Mouse (Mus musculus) T-helper 2 cell (primary cell): ENCODE results near the gene Efna3.

Source experiments
- in situ Hi-C: fragments of 300-600 bp; cut with MboI, MseI; formaldehyde crosslinking; loops from one replicate; pipeline ENCODE4 v1.15.1; 2025; ENCODE audit warnings: high pct_unique_total_duplicates

Gene Efna3

DNA sequence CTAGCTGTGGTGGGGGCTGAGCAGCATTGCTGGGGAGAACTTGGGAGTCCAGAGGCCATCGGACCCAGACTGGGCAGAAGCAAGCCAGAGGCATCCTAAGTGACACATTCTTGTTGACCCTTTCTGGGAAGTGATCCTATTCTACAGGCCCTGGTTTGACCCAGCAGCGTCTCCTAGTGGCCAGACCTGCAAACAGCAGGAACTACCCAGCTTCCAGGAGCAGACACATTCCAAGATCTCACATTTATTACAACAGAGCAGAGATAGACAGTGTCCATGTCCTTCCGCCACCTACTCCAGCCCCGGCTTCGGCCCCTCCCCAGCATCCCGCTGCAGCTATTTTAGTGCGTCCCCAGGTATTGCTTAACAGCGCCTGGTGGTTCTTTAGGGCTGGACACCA, 16.7 kb upstream of the Efna3 start:
- in situ Hi-C loops: no loop called here

DNA sequence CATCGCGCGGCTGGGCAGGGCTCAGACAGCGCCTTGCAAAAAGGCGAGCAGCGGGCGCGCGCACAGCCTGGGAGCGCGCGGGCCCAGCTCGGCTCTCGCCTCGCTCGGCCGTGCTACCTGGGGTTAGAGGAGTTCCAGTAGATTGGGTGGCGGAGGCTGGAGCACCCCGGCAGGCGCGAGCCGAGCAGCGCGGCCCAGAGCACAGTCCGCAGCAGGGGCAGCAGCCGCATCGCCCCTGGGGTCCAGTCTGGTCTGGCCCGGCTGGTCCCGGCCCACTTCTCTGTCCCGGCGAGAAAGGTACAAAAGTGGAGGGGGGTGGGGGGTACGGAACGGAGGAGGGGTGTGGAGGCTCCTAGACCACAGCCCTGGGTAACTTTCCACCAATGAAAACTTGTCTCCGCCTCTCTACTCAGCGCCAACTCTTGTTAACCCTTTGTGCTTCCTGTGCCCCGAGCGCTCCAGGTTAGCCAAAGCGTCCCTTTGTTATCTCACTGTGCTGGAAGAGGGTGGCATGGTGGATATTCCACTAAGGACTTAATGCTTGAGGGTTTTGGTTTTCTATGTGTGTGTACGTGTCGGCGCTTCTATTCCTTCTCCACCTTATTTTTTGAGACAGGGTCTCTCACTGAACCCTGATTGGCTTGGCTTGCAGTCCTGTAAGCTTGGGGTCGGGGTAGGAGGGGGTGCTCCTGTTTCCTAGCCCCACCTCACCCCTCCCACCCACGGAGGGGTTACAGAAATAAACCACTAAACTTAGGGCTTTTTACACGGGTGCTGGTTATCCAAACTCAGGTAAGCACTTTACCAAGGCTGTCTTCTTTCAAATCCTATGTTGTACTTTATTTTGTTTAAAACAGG, 15.2 kb upstream of the Efna3 start, which contains the start of gene Efna4:
TSS of gene Efna4 (minus strand) at position 308 of the 858 bp plus-strand sequence.
- in situ Hi-C loops: no loop called here

DNA sequence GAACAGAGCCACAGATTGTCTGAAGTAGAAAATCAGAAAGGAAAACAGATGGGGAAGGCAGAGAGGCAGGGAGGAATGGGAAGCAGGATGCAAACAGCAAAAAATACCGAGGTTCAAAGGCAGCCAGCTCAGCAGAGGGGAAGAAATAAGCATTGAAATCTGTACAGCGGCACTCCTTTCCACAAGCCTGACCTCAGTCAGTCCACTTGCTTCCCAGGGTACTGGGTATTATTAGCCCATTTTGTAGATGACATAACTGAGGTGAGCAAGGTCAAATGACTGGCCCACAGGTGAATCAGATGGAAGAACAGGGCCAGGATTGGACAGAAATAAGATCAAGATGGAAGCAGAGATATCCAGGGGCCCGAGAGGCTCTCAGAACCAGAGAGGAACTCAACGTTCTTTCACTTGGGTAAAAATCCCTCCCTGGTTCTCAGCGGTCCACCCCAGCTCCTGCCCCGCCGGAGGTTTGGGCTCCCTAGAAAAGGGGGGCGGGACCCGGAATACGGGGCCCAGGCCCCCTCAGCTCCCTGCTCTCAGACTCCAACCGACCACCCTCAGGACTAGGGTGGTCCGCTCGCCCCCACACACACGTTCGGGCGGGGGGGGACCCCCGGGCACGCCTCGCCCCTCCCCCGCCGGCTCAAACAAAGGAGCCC, 14.4 kb upstream of the Efna3 start:
- in situ Hi-C loops: no loop called here

DNA sequence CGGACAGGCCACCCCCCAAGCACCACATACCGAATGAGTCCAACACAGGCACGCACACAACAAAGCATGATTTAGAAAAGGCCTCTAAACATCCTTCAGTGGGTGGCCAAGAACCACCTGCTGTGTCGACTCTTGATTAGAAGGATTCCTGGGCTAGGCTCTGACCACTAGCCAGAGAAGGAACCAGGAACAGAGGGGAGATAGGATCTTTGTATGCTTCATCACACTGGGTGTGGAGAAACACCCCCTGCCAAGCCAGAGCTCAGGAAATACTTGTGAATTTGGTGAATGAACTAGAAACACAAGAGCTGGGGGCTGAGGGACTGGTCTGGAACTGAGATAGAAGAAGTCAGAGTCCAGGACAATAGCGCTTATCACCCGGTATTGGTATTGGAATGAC, 13.8 kb upstream of the Efna3 start:
- in situ Hi-C loops: no loop called here

DNA sequence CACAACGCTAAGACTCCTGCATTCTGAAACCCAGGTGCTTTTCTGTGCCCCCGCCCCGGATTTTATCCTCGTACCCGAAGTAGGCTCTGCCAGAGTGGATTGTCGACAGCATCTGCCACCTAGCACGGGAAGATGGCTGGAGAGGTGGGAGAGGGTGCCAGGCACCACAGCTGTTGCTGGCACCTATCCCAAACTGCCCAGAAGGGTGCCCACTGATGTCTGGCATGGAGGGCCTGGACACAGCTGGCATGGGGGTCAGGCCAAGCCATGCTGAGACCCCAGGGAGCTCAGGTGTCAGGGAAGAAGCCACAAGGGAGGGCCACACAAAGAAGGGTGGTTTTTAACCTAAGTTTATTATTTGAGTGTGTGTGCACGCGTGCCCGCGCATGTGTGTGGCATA, 10.3 kb upstream of the Efna3 start:
- in situ Hi-C loops: no loop called here

DNA sequence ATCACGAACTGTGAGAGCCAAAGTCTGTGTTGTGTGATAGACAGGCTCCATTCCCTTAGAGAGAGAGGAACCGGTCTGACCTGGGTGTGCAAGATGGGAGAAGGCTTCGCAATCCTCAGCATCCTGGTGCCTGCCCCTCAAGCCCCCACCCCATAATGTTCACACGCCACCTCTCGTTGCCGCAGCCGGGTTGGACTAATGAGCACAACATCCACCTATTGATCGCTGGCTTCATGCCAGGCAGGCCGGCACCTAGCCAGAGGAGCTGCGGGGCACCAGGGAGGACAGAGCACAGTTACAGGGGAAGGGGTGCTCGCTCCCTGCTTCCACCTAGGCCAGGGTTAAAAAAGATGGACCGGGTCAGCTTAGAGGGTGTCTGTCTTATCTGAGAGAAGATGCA, 9.7 kb upstream of the Efna3 start:
- in situ Hi-C loops: no loop called here

DNA sequence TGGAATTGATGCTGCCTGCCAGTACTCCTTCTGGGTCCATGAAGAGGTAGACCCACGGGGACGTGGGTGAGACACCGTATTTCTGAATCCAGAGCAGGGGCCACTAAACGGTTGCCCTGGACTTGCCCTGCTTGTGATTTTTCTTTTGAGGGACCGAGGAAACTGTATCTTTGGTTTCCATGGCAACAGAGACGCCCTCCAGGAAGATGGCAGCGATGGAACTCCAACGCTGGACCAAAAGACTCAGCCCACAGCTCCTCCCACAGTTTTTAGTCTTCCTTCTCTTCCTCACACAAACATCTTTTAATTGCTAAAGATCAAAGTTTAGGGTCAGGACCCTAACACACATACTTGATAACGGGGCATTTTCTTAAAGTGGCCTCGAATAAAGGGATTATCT, 9.2 kb upstream of the Efna3 start:
- in situ Hi-C loops: no loop called here

DNA sequence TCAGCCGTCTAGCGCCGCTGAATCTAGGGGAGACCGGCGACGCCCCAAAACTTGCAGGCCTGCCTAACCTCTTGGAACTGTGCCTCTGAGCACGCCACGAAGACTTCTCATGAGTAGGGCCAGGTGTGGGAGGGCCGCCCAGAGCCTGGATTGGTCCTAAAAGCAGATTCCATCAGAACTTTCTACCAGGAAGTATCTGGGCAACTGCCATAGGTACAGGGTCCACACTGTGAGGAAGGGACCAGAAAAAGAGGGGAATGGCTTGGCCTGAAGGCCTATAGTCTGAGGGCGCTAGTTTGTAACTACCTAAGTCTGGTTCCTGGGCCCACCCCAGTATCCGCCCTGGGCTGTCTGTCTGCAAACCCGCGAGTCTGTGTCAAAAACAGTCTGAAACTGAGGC, 8.8 kb upstream of the Efna3 start:
- in situ Hi-C loops: no loop called here

DNA sequence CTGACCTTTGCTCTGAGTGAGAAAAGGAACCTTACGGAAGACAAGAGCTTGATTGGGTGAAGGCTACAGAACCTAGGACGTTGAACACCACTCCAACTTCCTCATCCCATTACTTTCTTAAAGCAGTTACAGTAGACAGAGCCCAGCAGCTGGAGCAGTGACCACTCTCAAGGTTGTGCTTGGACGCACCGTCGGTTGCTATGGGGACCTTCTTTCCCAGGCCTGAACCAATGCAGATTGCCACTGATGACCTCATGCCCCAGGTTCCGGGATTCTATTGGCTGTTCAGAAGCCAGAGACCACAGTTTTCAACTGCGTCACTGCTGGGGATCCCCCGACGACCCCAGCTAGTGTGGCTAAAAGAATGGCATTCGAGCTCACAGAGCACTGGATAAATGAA, 8.2 kb upstream of the Efna3 start:
- in situ Hi-C loops: no loop called here

DNA sequence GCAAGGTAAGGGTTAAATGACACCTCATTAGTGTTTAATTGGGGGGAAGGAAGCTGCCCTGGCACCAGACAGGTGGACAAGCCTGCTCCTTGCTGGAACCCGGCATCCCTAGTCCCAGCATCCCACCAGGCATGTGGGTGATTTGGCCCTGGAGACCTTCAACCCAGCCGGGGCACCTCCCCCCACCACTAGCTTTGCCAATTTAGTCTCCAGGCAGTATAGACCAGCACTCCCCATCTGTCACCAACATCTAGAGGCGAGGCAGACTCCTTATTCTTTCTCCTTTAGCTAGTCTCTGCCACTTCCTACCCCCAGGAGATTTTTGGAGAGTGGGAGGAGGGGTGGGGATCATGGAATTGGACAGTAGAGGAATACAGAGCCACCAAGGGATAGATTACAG, 7.6 kb upstream of the Efna3 start:
- in situ Hi-C loops: no loop called here

DNA sequence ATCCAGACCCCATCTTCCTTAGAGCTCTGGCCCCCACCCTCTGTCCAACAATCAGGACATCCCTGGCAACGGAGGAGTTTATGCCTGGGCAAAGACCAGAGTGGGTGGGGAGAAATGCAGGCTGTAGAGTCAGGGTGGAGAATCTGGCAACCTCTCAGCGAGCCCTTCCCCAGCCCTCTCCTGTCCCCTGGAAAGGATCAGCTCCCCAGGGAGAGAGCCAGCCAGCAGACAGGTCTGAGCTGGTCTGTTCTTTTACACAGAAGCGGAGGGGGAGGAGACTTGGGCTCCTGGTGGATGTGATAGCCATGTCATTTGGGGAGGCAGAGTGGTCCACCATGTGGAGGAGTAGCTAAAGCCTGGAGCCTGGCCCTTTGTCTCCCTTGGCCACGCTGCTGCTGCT, 5.9 kb upstream of the Efna3 start:
- in situ Hi-C loops: no loop called here

DNA sequence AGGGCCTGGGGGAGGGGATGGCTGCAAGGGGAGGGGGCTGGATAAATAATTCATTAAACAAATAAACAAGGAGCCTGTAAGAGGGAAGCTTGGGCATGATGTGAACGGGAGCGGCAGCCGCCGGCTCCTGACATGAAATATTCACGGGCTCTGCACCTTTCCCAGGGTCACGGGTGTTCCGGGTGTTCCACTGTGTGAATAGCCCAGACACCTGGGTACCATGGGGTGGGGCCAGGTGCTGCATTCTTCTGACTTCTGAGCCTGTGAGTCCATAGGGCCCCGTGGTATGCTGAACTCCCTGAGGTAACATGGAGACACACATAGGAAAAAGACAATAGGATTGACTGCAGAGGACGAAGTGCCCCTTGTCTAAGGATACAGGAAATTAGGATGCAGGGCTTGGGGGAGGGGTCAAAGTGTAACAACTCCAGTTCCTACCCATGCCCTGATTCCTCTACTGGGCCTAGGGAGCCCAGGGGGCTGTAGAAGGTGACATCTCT, 4.7 kb upstream of the Efna3 start:
- in situ Hi-C loops: no loop called here

DNA sequence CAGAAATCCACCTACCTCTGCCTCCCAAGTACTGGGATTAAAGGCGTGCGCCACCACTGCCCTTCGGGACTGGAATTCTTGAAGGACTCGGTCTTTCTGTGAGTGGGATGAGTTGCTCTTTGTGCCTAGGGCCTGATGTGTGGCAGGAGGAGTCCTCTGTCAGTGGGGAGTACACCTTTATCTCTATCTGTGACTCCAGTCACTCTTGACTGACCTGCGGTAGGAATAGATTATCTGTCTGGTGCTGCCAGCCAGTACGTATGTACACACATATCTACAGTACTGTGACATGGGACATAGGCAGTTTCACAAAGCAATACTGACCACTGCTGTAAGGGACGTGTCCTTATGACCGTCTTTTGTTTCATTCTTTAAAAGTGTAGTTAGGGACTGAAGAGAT, 3.1 kb upstream of the Efna3 start:
- in situ Hi-C loops: no loop called here

DNA sequence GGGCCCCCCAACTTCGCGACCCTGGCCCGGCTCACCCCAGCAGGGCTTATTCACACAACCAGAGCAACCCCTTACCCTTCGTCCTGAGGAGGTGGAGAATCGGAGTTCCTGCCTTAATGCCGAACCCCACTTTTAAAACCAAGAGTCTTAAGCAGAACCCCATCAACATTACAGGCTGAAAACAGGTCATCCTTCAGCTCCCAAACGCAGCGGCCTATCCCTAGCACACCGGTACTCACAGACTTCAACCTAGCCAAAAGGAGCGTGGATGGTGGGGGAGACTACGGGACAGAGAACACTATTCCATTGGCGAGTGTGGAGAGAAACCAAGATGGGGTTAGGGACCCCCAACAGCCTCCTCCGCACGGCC, 649 bp downstream of the Efna3 start:
- in situ Hi-C loops: no loop called here

DNA sequence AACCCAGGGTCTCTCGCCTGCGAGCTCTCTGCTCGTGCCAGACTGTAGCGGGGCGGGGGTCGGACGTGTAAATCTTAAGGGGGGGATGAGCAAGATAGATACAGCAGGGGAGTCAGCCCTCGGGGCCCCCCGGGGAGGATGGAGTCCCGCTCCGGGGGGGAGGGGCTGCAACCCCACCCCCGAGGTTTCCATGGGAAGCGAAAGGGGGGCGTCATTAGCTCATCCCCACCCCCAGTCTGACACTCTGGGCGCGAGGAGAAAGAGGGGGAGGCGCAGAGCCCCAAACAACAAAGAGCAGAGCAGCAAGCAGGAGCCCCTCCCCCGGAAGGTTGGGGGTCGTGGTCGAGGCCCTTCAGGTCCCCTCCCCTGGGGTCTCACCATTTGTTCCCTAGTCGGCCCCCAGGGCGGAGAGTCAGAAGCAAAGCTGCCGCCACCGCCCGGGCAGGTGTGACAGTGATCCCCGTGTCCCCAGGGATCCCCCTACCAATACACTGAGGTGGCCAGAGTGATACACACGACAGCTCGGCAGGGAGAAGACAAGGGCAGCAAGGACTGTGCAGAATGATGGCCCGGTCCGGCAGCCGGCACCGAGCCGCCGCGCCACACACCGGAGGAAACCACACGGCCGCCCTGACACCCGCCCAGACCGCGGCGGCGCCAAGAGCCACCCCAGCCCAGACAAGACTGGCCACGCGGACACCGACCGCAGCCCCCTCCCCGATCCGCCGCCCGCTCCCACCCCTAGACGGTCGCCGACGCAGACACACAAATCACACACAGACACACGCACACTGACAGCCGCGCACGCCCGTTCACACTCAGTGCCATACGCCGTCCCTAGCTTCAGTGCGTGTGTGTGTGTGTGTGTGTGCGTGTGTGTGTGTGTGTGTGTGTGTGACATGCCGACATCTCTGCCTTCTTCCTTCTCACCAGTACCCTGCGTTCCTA, 1.3 kb downstream of the Efna3 start:
- in situ Hi-C loops: no loop called here

DNA sequence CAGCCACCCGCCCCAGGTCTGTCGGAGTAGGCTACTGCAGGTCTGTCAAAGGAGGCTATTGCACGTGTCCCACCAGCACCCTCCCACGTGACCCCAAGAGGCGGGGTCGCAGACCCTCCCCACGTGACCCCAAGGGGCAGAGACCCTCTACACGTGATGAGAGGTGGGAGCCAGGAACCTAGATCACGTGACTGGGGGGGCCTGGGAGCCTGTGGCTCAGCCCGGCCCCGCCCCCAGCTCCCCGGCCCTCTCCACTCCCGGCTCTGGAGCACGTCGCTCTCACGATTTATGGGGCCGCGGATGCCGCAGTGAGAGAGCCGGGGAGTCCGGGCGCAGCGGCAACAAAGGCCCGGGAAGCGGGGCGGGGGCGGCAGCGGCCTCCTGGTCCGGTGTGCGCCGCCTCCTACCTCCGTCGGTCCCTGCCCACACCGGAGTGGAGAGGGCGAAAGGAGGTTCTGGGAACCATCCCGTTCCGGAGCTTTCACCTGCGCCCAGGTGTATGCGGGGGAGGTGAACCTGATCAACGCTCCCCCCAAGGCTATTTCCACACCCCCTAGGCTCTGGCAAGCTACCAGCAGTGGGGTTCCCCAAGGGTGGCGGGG, 2.1 kb downstream of the Efna3 start:
- in situ Hi-C loops: no loop called here

DNA sequence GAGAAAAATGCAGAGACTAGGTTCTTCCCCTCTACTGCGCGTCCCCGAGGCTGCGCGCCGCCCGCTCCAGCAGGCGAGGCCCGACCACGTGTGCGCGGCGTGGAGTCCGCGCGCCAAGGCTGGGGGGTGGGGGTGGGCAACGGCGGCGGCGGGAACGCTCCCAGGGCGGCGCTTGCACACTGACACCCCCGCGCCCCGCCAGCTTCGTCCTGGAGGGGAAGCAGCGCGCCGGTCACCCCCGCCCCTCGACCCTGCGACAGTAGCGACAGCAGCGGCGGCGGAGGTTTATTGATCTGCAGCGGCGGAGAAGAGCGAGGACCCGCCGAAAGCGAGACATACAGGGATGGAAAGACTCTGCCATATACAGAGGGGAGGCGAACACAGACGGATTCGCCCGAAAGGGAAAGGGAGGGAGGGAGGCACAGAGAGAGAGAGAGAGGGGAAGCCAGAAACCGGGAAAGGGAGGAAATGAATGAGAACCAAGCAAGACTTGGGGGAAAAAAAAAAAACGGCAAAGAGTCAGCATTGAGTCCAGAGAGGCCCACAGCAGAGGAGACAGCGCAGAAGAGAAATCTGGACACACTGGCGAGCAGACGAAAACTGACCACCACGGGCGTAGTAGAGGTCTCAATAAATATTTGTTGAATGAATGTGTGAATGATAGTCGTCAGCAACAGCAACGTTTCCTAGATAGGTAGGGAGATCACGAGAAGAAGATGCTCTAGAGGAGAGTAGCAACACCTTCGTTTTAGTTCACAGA, 3.0 kb downstream of the Efna3 start:
- in situ Hi-C loops: no loop called here

DNA sequence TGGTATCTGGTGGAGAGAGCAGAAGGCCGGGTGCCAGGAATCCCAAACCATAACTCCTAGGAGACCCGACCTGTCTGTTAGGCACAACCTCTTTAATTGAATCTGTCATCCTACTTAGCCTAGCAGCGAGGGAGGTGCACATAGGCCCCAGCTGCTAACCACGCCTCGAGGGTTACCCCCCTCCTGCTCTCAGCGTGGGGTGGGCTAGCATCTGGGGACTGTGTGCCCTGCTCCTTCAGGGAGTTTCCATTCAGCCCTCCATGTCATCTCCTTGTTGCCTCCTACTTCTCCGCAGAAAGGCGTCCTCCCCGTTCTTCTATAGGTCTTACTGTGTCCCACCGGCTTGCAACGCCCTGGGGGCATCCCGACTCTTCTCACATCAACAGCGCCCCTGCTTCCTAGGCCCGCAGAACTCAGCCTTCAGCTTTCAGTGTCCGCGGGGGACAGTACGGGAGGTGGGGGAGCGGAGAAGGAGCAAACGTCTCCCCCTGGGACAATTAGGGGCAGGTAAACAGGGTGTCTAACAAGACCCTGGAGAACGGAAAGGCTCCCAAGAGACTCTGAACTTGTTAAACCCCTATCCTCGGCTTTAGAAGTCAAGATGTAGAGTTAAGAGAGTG, 3.7 kb downstream of the Efna3 start:
- in situ Hi-C loops: no loop called here

DNA sequence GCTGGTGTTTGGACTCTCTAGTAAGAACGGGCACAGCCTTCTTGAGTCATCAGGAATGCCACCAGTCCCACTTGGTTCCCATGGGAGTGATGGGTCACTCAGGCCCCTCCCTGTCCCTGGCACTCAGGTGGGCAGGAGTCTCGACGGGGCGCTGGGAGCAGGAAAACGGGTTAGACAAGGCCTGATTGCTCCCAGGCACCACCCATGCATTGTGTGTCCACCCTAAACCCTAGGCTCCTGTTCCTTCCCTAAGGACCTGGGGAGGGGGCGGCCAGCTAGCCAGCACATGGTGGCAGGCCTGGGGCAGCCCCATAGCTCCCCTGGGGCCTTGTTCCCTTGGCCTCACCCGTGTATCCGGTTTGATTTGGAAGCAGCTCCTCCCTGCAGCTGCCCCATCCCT, 4.4 kb downstream of the Efna3 start:
- in situ Hi-C loops: no loop called here

DNA sequence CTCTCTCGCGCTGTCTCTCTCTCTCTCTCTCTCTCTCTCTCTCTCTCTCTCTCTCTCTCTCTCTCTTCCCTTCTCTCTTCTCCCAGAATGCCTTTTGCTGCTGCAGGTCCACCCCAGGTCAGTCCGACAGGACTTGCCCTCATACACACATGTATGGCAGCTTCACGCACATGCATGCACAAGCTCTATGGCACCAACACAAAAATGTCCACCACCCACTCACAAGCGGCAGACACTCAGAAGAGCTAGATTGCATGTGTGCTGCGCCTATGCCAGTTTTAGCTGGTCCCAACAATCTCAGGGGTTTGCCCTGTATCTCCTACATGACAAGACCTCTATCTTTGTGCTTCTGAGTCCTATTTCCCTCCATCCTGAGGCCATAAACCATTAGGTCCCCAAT, 5.5 kb downstream of the Efna3 start:
- in situ Hi-C loops: no loop called here
